Mouse (Mus musculus) heart, postnatal 4 days (tissue): ENCODE results near the gene Arl4a. TPM values are rescaled to one million over a fixed set of nuclear protein-coding genes. Genes with fewer than 3 reads are reported as not detected.

Experiments
- DNase-seq: peaks from one replicate; pipeline ENCODE4 v3.0.0; 2021
- total RNA-seq, 2 experiments: library from RNA; stranded (reverse); gene quantifications; 2 replicates each; pipeline ENCODE4 v1.2.3; 2021

The Arl4a gene
- total RNA-seq, 2 experiments from 2014 or later = 27.0 to 27.5 TPM

DNA sequence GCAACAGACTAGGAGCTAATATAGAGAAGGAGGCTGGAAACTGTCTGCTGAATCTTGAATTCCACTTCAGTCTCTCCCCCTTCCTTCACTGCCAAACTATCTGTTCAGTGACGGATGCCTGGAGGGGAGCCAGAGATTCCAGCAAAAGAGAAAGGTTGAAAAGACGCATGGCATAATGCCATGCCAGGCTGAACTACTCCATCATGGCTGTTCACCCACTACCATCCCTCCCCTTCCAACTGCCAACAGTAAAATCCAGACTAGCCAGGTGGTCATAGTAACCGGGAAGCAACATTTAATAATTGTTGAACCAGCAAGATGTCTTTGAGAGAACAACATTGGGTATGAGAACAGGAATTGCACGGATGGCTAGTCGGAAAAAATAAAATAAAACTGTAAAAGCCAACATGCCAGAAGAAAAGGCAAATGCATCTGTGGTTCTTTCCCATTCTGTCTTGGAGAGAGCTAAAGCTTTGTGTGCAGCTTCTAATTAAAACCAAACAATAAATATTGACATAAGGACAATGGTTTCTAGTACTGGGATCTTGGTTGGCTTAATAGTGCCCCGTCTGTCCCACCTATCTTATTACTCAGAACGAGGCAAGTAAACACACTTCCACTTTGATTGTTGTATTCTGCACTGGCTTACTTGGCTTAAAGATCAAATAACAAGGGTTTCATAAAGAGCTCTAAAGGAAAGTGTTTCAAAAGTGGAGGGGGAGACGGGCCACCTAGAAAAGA lies 79.7 kb downstream of the Arl4a start:
- peak; percentile 78 for DNase-seq

DNA sequence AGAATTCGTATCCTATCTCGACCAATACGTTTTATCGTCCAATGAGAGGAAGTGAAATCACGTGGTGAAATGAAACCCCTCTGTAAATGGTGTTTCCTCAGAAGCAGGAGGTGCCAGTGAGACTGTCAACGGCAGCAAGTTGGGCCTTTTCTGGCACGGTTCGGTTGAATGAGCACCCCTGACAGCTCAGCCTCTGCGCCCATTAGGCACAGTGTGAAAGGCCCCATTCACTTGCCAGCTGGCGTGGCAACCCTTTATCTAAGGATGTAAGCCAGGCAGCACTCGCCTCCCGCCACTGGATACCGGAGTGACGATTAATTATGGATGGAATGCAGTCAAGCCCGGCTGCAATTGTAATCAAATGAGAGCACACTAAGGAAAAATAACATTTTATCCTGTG lies 81.4 kb downstream of the Arl4a start:
- DNase-seq = peak; percentile 52

Other genes with a start within 250 kb of the Arl4a start
- gene Scin, start 96.2 kb upstream of the Arl4a start, total RNA-seq = 1 to 10 TPM; 2.3 to 2.5 TPM
- 10 to 100 TPM; 23.4 to 23.6 TPM for gene Lsmem1, start 161.5 kb upstream of the Arl4a start, total RNA-seq
- 100 to 1,000 TPM; 172 to 203 TPM for gene Ifrd1, start 210.5 kb upstream of the Arl4a start, total RNA-seq